Mouse (Mus musculus): ENCODE data around the gene Olfr91.
"Not testable (repeated sequence)": the region's sequence is repeated elsewhere in the genome, so short reads cannot be mapped to it uniquely, and the experiment has no call there.

Gene Olfr91

GRCm38 (mm10) chr17:37098178-37098577 is at the start of gene Olfr91:
Gene Olfr91, minus strand, starts transcription at chr17:37098278.
- no peak for DNase-seq

- DNase-seq: not testable (repeated sequence)
Measured at GRCm38 (mm10) chr17:37131366-37131765, 33.3 kb upstream of the Olfr91 start.

GRCm38 (mm10) chr17:37119988-37120387 is 21.9 kb upstream of the Olfr91 start, which contains the start of gene Olfr92:
Gene Olfr92, minus strand, starts transcription at chr17:37120088.
- no peak for DNase-seq

- DNase-seq: no peak
Measured at GRCm38 (mm10) chr17:37093289-37093688, 4.8 kb downstream of the Olfr91 start.

- no peak for DNase-seq
Measured at GRCm38 (mm10) chr17:37092198-37092597, 5.9 kb downstream of the Olfr91 start.

GRCm38 (mm10) chr17:37088399-37088798 is 9.7 kb downstream of the Olfr91 start, which contains the start of gene Olfr90:
Gene Olfr90, minus strand, starts transcription at chr17:37088499.
- no peak for DNase-seq

GRCm38 (mm10) chr17:37085545-37085944 is 12.5 kb downstream of the Olfr91 start:
- DNase-seq: no peak

- DNase-seq: no peak
Measured at GRCm38 (mm10) chr17:37084632-37085031, 13.4 kb downstream of the Olfr91 start.

GRCm38 (mm10) chr17:37083327-37083726 is 14.8 kb downstream of the Olfr91 start:
- DNase-seq: peak; percentile 45

- no peak for DNase-seq
Measured at GRCm38 (mm10) chr17:37081659-37082058, 16.4 kb downstream of the Olfr91 start.

GRCm38 (mm10) chr17:37080119-37080518 is 18.0 kb downstream of the Olfr91 start:
- DNase-seq: no peak

GRCm38 (mm10) chr17:37078990-37079389 is 19.1 kb downstream of the Olfr91 start:
- no peak for DNase-seq

- DNase-seq: no peak
Measured at GRCm38 (mm10) chr17:37078193-37078592, 19.9 kb downstream of the Olfr91 start.

- no peak for DNase-seq
Measured at GRCm38 (mm10) chr17:37075766-37076165, 22.3 kb downstream of the Olfr91 start.

- no peak for DNase-seq
Measured at GRCm38 (mm10) chr17:37075181-37075580, 22.9 kb downstream of the Olfr91 start.

- no peak for DNase-seq
Measured at GRCm38 (mm10) chr17:37072730-37073276, 25.3 kb downstream of the Olfr91 start.

- no peak for DNase-seq
Measured at GRCm38 (mm10) chr17:37072080-37072729, 25.9 kb downstream of the Olfr91 start.

GRCm38 (mm10) chr17:37070121-37070520 is 28.0 kb downstream of the Olfr91 start:
- no peak for DNase-seq

- DNase-seq: no peak
Measured at GRCm38 (mm10) chr17:37067861-37068260, 30.2 kb downstream of the Olfr91 start.

- no peak for DNase-seq
Measured at GRCm38 (mm10) chr17:37065993-37066392, 32.1 kb downstream of the Olfr91 start.

GRCm38 (mm10) chr17:37063686-37064495 is 34.2 kb downstream of the Olfr91 start:
- no peak for DNase-seq

GRCm38 (mm10) chr17:37063063-37063462 is 35.0 kb downstream of the Olfr91 start:
- DNase-seq: no peak

- no peak for DNase-seq
Measured at GRCm38 (mm10) chr17:37062101-37062641, 35.9 kb downstream of the Olfr91 start.
